Mouse (Mus musculus) urinary bladder, postnatal 4 days (tissue): ENCODE data around the gene Mapk6.
"Not testable (repeated sequence)": the region's sequence is repeated elsewhere in the genome, so short reads cannot be mapped to it uniquely, and the experiment has no call there.

ENCODE experiments used
- DNase-seq, 2 experiments: peaks; one replicate each; pipeline ENCODE4 v3.0.0; 2021 to 2022; ENCODE audit warnings: low spot score in 2 of 2

The Mapk6 gene

DNA sequence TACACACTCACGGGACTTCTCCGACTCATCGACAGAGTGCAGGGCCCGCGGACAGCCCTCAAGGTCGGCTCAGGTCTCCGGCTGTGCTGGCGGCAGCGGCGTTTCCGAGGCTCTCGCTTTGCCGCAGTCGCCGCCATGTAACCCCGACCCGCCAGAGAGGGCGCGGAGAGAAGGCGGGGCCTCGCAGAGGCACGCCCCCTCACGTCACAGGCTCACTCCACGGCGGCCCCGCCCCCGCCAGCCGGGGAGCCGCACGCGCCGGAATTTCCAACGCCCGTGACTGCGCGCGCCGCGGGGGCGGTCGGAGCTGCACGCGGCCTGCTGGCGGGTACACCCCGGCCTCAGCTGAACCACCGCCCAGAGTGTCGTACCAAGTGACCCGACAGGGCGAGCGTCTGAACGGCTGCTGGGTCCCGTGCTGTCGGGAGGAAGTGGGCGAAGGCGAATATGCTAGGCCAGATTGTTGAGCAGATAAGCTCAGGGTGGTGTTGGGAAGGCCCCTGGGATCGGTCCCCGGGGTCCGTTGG, at the start of gene Mapk6:
TSS of gene Mapk6 (minus strand) at position 154 of the 527 bp plus-strand sequence.
- peak; percentile 98 for DNase-seq

DNA sequence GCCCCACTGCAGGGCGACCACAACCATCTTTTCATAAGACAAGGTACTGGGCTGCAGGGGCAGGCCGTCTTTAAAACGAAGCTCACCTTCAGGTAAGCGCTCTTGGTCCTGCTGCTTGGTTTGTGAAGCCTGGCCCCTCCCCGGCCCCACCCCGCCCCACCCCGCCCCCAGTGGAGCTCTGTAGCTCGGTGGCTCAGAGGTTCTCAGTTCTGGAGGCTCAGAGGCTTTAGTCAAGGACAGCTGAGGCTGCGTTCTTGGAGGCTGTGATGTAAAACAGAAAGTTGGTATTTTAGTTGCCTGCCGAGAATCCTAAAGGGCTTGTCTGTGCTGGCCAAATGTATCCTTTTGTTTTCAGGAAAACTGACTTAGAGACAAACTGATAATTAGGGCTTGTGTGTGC, 45.9 kb upstream of the Mapk6 start:
- no peak for DNase-seq

DNA sequence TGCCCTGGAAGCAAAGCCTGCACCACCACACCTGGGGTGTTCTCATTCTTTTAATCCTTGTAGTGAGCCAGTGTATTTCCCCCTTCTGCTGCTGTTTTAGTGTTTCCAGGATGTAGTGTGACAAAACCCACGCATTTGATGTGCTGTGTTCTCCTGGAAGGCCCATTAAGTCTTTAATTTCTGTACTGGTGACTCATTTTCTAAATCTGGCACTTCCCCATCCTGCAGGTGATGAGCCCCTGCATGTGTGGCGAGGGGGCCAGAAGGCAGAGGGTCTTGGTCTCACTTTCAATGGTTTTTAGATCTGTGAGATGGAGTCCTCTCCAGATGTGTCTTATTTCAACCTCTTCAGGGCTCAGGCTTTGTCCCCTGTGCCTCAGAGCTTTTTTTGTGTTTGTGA, 44.2 kb upstream of the Mapk6 start:
- DNase-seq: no peak

DNA sequence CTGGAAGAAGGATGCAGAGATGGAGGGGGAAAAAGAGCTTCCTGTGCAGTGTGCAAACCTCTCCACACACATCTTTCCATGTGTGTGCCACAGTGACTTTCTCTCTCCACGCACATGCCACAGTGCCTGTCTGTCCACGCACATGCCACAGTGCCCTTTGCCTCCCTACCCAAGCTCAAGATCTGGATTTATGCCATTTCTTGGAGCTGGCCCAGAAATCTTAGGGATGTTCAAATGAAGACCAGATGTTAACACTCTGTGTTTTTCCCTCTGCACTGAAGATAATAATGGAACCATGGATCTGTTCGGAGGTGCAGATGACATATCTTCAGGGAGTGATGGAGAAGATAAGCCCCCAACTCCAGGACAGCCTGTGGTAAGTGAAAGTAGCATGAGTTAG, 38.2 kb upstream of the Mapk6 start:
- DNase-seq: no peak

DNA sequence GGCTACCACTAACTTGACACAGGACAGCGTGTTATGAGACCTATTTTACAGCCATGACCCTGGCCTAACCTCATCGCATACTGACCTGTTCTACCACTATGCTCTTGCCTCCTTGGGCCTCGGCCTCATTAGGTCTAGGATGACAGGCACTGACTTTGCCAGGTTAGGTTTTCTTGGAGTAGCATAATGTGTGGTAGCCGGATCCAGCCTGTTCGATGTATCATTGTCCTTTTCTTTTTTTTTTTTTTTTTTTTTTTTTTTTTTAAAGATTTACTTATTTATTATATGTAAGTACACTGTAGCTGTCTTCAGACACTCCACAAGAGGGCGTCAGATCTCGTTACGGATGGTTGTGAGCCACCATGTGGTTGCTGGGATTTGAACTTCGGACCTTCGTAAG, 36.8 kb upstream of the Mapk6 start:
- not testable (repeated sequence) for DNase-seq

DNA sequence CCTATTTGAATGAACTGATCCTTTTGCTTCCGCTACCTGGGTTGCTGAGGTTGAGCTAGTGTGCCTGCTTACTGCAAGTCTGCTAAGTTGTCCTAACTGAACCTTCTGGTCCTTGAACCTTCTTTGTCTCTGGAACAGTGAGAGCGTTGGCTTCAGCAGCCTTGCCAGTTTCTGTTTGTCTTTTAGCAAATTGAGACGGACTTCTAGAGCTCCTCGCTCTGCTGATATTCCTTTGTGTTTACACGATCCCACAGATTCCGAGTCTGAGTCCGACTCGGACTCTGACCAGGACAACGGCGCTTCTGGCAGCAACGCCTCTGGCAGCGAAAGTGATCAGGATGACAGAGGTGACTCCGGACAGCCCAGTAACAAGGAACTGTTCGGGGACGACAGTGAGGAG, 35.2 kb upstream of the Mapk6 start:
- no peak for DNase-seq

DNA sequence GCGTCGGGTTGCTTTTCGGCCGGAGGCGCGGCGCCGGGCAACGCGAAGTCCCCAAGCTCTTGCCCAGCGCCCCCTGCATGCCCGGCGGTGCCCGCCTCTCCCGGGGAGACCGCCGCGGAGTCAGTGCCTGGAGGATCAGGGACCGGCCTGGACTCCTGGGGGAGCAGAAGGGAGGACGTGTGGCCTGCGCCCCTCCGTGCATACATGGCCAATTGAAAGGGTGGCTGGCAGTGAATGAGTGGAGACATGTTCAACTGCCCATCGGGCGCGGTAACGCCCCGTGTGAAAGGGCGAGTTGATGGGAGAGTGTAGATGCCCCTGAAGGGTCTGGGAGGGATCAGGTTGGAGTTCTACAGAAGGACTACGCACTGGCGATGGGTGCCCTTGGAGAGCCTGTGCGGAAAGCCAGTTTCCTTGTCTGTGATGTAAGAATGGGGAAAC, 31.9 kb upstream of the Mapk6 start:
- peak in 1 of 2 experiments; percentile 67 for DNase-seq

DNA sequence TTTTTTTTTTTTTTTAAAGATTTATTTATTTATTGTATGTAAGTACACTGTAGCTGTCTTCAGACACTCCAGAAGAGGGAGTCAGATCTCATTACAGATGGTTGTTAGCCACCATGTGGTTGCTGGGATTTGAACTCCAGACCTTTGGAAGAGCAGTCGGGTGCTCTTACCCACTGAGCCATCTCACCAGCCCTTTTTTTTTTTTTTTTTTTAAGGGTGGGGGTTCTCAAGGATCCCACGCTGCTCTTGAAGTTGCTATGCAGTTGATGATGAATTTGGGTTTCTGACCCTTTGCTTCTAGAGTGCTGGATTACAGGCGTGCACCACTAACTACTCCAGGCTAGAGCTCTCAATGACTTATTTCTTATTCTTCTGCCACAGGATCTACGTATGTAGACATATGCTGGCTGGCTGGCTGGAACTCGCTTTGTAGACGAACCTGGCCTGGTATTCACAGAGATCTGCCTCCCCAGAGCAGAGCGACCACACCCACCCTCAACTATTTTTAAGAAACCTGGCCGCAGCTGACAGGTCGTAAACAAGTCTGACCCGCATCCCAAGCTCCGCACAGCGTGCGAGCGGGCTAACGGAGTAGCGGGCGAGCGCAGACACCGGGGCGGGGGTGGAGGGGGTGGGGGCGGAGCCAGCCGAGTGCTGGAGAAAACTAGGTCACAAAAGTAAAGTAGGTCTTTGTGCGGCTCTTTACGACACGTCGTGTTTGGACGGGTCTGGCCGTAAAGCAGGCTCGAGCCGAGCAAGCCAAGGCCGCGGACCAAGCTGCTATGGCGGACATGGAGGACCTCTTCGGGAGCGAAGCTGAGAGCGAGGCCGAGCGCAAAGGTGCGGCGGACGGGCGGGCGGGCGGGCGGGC, 31.2 kb upstream of the Mapk6 start, which contains the start of gene Leo1:
TSS of gene Leo1 (plus strand) at position 729 of the 871 bp plus-strand sequence.
- peak; percentile 82 to 84 for DNase-seq

DNA sequence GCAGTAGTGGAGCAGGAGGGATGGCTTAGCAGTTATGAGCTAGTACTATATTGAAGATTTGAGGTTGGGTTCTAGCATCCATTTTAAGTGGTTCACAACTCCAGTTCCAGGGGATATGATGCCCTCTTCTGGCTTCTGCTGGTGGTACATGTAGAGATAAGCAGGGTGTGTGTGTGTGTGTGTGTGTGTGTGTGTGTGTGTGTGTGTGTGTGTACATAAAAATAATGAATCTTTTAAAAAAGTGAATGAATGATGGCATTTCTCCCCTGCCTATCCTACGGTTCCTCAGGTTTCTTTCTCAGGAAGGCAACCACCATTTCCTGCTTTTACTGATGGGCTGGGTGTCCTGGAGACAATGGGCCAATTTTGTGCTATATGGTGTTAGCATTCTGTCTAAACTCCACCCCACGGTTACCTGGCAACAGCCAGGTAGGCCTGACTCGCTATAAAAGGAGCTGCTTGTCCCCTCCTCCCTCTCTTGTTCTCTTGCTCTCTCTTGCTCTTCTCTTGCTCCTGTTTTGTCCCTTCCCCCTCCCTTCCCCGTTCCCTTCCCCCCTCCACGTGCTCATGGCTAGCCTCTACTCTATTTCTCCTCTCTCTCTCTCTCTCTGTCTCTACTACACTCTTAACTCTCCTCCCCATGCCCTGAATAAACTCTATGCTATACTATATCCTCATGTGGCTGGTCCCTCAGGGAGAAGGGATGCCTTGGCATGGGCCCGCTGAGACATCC, 28.0 kb upstream of the Mapk6 start:
- DNase-seq: no peak

DNA sequence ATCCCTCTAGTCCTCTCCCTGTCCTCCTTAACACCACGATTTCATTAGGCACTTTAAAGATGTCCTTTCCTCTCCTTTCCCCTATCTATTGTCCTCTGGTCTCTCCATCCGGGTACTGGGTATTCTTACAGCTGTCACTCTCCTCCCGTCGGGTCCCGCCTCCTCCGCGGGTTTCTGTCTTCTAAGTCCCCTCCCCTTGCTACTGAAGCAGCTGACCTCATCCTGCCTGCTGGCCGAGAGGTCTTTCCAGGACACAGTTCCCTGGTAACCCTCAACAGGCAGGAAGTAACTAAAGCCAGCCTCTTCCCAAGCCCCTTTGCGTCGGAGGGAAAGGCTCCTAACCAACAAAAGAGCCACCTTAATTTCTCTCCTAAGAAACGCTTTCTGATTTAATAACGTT, 26.1 kb upstream of the Mapk6 start:
- DNase-seq: peak; percentile 55 to 72

DNA sequence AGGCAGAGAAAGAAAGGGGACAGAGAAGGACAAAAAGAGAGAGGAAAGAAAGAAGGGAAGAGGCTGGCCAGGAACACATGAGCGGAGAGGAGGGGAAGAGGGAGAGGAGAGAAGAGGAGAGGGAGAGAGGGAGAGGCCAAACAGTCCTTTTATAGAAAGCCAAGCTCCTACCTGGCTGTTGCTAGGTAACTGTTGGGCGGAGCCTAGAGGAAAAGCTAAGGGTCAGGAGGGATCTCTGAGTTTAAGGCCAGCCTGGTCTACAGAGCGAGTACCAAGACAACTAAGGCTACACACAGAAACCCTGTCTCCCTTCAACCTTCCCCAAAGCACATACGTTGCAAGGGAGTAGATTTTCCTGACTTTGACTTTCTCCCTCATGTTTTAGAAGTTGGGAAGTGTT, 25.5 kb upstream of the Mapk6 start:
- no peak for DNase-seq

DNA sequence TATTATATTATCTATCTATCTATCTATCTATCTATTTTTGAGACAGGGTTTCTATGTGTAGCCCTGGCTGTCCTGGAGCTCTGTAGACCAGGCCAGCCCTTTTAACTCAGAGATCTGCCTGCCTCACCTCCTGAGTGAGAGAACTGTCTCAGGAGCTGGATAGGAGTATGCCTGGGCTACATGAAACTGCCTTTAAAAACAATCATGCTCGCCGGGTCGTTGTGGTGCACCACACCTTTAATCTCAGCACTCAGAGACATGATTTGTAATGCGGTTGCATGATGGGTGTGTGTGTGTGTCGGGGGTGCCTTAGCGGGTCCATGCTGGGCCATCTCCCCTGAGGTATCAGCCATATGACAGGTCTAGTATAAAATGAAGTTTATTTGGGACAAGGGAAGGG, 25.1 kb upstream of the Mapk6 start:
- DNase-seq: no peak

DNA sequence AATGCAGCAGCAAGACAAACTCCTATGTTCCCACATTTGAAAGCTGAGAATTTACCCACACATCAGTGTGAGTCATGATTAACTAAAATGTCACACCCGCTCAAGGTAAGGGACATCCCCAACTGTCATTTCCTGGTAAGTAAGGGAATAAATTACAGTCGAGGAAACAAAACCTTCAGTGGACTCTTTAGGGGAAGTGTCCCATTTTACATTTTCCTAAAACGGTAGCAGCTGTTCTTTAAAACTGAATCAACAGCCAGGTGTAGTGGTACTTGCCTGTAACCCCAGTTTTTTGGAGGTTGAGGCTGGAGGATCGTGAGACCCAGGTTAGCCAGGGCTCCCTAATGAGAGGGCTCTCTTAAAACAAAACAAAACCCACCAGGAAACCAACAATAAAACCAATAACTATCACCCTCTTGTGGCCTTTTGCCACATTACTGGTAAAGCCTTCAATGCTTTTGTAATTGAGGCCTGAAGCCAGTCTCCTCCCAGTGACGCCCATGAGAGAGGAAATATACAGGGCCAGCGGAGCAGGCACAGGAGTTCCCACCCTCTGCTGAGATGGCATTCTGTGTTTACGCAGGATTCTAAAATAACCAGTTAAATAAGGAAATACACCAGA, 24.5 kb upstream of the Mapk6 start:
- DNase-seq: no peak

DNA sequence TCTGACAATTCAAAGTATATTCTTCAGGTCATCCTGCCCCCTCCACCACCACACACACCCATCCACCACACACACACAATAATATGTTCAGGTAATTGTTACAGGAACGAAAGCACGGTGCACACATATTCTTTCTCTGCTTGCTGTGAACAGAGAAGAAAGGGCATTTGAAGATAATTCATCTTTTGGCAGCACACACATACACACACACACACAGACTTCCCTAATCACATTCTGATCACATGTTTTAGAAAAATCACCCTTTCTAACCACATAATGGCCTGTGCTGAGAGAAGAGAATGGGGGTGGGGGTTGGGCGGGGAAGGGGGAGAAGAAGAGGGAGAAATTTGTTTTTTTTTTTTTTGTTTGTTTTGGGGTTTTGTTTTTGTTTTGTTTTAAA, 22.9 kb upstream of the Mapk6 start:
- DNase-seq: no peak

DNA sequence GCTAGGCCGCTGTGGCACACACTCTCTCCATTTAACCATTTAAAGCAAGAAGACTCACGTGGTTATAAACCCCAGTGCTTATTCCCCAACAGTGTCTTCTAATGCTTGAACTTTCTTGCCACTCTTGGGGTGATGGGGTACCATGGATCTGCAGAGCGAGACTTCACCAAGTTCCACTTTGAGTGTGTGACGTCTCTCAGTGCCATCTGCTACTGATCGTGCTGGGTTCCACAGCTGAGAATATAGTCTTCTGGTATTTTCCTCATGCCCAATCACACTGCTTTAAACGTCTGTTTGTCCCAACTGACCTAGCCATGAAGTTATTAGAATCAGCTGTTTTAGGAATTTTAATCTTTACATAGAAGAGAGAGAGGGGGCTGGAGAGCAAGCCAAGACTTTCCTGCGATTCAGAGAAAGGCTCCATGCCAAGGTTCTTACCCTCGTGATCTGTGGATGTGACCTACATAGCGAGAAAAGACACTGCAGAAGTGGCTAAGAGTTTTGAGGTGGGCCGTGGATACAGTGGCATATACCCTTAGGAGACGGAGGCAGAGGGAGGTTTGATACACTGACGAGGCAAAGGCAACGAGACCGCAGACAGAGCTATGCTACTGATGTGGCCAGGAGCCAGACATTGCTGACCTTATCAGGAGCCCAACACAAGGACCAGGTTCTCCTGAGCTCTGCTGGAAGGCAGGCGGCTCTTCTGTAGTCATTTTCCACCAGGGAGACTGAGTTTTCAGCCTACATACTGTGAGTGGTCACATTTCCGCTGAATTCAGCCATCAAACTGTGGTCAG, 21.2 kb upstream of the Mapk6 start:
- DNase-seq: no peak

DNA sequence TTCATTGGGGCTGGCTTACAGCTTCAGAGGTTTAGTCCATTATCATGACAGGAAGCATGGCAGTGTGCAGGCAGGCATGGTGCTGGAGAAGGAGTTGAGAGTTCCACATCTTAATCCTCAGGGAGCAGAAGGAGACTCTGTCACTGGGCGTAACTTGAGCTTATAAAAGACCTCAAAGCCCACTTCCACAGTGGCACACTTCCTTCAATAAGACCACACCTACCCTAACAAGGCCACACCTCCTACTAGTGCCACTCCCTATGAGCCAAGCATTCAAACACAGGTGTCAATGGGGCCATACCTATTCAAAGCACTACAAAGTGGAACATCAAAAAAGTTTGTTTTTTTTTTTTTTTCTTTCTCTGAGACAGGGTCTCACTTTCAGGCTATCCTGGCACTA, 19.9 kb upstream of the Mapk6 start:
- DNase-seq: no peak

DNA sequence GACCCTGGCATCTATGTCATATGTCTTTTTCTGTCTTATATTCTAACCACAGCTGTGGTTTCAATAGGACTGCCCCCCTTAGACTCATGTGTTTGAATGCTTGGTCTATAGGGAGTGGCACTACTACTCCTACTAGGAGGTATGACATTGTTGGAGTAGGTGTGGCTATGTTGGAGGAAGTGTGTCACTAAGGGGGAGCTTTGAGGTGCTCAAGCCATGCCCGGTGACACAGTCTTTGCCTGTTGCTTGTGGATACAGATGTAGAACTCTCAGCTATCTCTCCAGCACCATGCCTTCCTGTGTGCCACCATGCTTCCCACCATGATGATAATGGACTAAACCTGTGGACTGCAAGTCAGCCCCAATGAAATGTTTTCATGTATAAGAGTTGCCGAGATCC, 19.2 kb upstream of the Mapk6 start:
- DNase-seq: no peak

DNA sequence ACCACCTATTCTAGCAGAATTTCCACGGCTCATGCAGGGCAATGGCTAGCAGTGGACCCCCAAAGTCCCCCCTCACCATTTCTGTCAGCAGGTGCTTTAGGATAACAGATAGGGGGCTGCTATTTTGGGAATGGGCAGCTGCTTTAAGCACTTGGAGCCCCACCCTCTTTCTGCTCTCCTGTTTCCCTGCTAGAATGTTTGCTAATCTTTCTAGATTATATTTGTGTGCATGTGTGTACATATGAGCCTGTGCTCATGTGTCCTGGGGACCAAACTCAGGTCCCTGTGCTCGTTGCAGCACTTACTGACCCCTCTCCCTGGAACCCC, 18.4 kb upstream of the Mapk6 start:
- DNase-seq: no peak

DNA sequence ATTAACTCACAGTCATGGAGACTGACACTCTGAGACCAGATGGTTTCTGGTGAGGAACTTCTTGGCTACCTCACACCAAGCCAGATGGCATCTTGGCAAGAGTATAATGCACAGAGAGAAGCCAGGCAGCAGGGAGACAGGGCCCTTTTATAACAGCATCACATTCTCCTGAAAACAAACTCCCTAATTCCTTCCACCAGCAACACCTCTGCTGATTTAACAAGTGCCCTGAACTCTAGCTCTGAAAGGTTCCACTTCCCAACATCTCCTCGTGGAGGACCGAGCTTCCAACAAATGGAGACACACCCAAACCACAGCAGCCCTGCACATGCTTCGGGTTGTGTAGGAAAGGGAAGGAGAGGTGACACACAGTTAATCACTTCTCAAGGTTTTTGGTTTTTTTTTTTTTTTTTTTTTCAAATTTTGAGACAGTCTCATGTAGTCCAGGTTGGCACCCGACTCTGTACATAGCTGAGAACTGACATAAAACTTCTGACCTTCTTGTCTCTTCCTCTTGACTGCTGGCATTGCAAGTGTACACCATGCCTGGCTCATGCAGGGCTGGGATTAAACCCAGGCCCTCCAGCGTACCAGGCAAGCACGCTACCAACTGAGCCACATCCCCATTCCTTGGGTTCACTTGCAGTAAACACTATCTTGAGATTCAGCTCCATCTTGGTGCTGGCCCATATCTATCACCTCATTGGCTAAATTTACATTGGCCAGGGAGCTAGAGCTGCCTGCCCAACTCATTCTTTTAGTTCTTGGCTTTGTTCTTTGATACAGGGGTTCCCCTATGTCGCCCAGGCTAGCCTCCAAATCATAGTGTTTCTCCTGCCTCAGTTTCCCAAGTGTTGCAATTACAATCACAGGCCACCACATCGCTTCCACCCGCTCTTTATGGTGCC, 17.8 kb upstream of the Mapk6 start:
- no peak for DNase-seq

DNA sequence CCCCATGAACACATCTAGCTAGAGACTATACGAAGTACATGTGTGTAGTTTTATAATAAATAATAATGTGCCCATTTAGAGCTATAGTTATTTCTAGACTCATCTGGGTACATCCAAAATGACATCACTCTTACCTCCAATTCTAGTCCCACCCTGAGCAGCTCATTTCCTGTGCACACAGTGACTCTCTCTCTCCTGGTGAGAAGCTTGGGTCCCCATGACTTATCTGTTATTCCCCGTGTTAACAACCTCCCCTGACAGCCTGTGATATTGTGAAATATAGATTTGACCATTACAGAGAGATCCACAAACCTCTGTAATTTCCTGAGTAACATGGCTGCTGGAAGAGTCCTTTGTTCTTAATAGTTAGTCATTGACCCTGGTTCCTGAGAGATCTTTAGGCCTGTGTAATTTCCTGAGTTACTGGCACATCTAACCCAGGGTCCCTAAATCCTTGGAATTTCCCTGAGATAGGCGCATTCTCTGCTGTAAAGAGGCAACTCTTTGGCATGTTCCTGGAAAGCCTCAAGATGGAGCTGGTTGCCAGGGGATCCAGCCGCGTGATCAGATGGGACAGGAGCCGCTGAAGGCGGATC, 16.1 kb upstream of the Mapk6 start:
- DNase-seq: no peak
